Mouse (Mus musculus): Measurements from ENCODE around the gene Gtf2a1l. TPM values are rescaled to one million over a fixed set of nuclear protein-coding genes. Genes with fewer than 3 reads are reported as not detected.

The Gtf2a1l gene
- polyA plus RNA-seq, 1 experiment = not detected

DNA sequence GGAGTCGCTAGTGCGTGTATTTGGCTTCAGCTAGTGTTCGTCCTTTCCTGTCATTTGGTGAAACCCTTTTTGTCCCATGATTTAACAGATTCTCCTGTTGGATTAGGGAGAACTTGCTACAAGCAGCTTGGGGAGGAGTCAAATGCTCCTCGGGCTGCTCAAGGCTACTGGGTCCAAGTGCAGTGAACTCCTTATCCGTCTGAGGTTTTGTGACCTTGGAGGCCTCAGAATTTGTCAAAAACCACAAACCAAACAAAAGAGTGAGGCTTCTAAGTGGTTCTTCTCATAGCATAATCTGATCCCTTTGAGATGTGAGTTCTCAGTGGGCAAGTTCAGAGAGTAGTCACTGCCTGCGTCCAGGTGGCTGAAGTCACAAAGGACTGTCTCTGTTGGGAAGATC, 87.3 kb downstream of the Gtf2a1l start:
- H3ac ChIP-seq (ENCODE audit: control insufficient read depth, insufficient read length, low read depth) = no peak overlapping the region

DNA sequence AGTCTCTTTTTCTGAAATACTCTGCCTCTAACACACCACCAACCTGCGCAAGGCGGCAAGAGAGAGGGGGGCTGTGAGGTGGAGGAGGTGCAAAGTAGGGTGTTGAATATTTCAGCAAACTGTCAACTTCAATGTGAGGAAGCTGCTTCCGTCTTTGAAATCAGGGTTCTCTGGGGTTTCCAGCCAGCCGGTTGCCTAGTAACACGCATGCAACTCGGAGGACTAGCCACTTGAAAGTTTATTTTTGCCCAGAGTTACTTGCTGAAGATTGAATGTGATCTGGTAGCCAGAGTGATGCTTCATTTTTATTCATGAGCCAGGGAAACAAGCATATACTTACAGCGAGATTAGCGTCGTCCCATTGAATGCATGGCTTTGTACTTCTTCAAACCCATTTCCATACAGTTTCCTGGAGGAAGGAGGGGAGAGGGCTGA, 89.6 kb downstream of the Gtf2a1l start:
- Histone ChIP-seq H3K36me3 (ENCODE audit: control insufficient read depth, insufficient read depth) (no peaks in the 10 kb centered on the region), H3ac (ENCODE audit: control insufficient read depth, insufficient read length, low read depth) (no peak overlapping the region), H3K27me3 (ENCODE audit: control insufficient read depth, insufficient read depth, insufficient read length) (no peaks in the 10 kb centered on the region), H3K79me2 (ENCODE audit: control insufficient read depth, insufficient read depth) (no peaks in the 10 kb centered on the region), H3K4me3 (ENCODE audit: insufficient read depth, poor library complexity, severe bottlenecking) (no peak overlapping the region), H3K79me3 (ENCODE audit: low read depth) (no peaks in the 10 kb centered on the region)
- TF ChIP-seq FOSL1 (IDR thresholded peaks at IDR 0.05; ENCODE audit: insufficient read depth, low read length, poor library complexity, severe bottlenecking) = no peak
- no peak for TF ChIP-seq MAX (IDR thresholded peaks at IDR 0.05)
- no peak for TF ChIP-seq USF1 (IDR thresholded peaks at IDR 0.05; ENCODE audit: low read depth)
- no peak for TF ChIP-seq MYOD1 (IDR thresholded peaks at IDR 0.05; ENCODE audit: control insufficient read depth, insufficient read length, low read depth)

More for the DNA sequence above, 87.3 kb downstream of the Gtf2a1l start:
- TF ChIP-seq MYOD1 (IDR thresholded peaks at IDR 0.05; ENCODE audit: control insufficient read depth, insufficient read length, low read depth) = no peak
- TF ChIP-seq FOSL1 (IDR thresholded peaks at IDR 0.05; ENCODE audit: insufficient read depth, low read length, poor library complexity, severe bottlenecking) = no peak
- TF ChIP-seq USF1 (IDR thresholded peaks at IDR 0.05; ENCODE audit: low read depth) = no peak
- no peak for TF ChIP-seq MAX (IDR thresholded peaks at IDR 0.05)
- TF ChIP-seq CTCF (IDR thresholded peaks at IDR 0.05; ENCODE audit: control insufficient read depth, insufficient read depth, insufficient read length) = no peak
- TF ChIP-seq MYOG (IDR thresholded peaks at IDR 0.05; ENCODE audit: control insufficient read depth, extremely low read depth, insufficient read length) = no peak
- TF ChIP-seq CEBPB (IDR thresholded peaks at IDR 0.05; ENCODE audit: low read depth) = no peak
- H3K79me2 ChIP-seq (ENCODE audit: control insufficient read depth, insufficient read depth) = no peaks in the 10 kb centered on the region
- H3K27me3 ChIP-seq (ENCODE audit: control insufficient read depth, insufficient read depth, insufficient read length) = no peaks in the 10 kb centered on the region
- no peaks in the 10 kb centered on the region for H3K36me3 ChIP-seq (ENCODE audit: control insufficient read depth, insufficient read depth)
- H3K79me3 ChIP-seq (ENCODE audit: low read depth) = no peaks in the 10 kb centered on the region
- no peak overlapping the region for H3K4me3 ChIP-seq (ENCODE audit: insufficient read depth, poor library complexity, severe bottlenecking)

DNA sequence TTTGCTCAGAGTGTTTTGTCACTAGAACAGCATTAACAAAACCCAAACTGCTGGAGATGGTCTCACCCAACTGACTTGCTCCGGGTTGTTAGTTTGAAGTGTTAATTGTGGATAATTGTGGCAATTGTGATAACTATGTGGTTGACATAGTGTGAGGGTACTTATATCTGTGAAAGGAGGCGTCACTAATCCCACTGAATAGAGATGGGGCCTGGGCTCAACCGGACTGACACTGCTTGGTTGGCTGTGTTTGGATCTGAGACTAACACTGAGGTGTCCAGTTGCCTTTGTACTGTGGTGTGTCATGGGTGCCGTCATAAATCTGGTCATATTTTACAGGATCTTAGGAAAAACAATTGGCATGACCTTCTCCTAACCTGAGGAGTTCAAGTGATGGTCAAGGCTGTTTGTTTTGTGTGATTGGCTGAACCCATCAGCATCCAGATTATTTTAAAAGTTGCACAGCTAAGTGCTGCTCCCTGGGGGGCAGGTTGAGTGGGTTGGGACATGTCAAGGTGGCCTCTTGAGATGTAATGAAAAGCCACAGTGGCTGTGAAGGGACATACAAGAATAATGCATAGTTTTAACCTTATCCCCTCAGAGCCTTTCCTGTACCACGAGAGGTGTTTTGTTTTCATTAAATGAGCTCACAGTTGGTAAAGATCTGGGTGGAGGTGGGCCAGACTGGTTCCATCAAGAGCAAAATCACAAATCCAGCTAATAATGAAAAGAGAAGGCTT, 95.1 kb downstream of the Gtf2a1l start:
- no peak overlapping the region for H3ac ChIP-seq (ENCODE audit: control insufficient read depth, insufficient read length, low read depth)
- no peaks in the 10 kb centered on the region for H3K79me2 ChIP-seq (ENCODE audit: control insufficient read depth, insufficient read depth)
- TF ChIP-seq USF1 (IDR thresholded peaks at IDR 0.05; ENCODE audit: low read depth) = no peak
- no peak overlapping the region for H3K4me3 ChIP-seq (ENCODE audit: insufficient read depth, poor library complexity, severe bottlenecking)
- H3K27me3 ChIP-seq (ENCODE audit: control insufficient read depth, insufficient read depth, insufficient read length) = no peaks in the 10 kb centered on the region
- no peaks in the 10 kb centered on the region for H3K79me3 ChIP-seq (ENCODE audit: low read depth)
- H3K36me3 ChIP-seq (ENCODE audit: control insufficient read depth, insufficient read depth) = no peaks in the 10 kb centered on the region

DNA sequence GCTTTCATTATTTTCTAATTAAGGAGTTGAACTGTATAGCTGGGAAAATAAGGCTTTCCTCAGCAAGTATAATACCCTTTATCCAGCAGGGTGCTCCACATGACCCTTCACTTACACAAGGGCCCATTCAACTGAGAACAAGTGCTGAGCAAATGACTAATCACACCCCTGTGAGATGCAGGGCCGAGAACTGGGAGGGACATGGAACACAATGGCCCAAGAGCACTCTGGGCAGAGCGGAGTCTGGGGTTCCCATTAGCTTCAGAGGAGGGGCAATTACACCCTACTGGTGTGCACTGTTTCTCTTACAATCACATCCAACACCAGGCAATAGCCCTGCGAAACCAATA, 95.7 kb downstream of the Gtf2a1l start:
- H3K79me3 ChIP-seq (ENCODE audit: low read depth) = no peaks in the 10 kb centered on the region
- H3K27me3 ChIP-seq (ENCODE audit: control insufficient read depth, insufficient read depth, insufficient read length) = no peaks in the 10 kb centered on the region
- TF ChIP-seq USF1 (IDR thresholded peaks at IDR 0.05; ENCODE audit: low read depth) = no peak
- TF ChIP-seq CTCF (IDR thresholded peaks at IDR 0.05; ENCODE audit: control insufficient read depth, insufficient read depth, insufficient read length) = no peak
- no peak for TF ChIP-seq MYOG (IDR thresholded peaks at IDR 0.05; ENCODE audit: control insufficient read depth, extremely low read depth, insufficient read length)
- no peak for TF ChIP-seq MYOD1 (IDR thresholded peaks at IDR 0.05; ENCODE audit: control insufficient read depth, insufficient read length, low read depth)
- no peak for TF ChIP-seq FOSL1 (IDR thresholded peaks at IDR 0.05; ENCODE audit: insufficient read depth, low read length, poor library complexity, severe bottlenecking)
- no peak for TF ChIP-seq CEBPB (IDR thresholded peaks at IDR 0.05; ENCODE audit: low read depth)
- TF ChIP-seq MAX (IDR thresholded peaks at IDR 0.05) = no peak
- no peaks in the 10 kb centered on the region for H3K36me3 ChIP-seq (ENCODE audit: control insufficient read depth, insufficient read depth)
- no peak overlapping the region for H3K4me3 ChIP-seq (ENCODE audit: insufficient read depth, poor library complexity, severe bottlenecking)
- no peak overlapping the region for H3ac ChIP-seq (ENCODE audit: control insufficient read depth, insufficient read length, low read depth)
- no peaks in the 10 kb centered on the region for H3K79me2 ChIP-seq (ENCODE audit: control insufficient read depth, insufficient read depth)

Other genes starting within 250 kb of the Gtf2a1l start
- 4.9 TPM for gene Foxn2, start 227.9 kb upstream of the Gtf2a1l start, polyA plus RNA-seq (2012; fragmentation: generic; extraction: Trizol)
- 13.5 TPM for gene Ppp1r21, start 138.5 kb upstream of the Gtf2a1l start, polyA plus RNA-seq (2012; fragmentation: generic; extraction: Trizol)
- gene Ston1, start 71.0 kb upstream of the Gtf2a1l start, polyA plus RNA-seq (2012; fragmentation: generic; extraction: Trizol) = 34.6 TPM
- gene Lhcgr, start 123.3 kb downstream of the Gtf2a1l start, polyA plus RNA-seq (2012; fragmentation: generic; extraction: Trizol) = not detected

Data from C2C12 (cell line).